ENCODE assay signal across 8 mouse cellular contexts in the genomic region with DNA sequence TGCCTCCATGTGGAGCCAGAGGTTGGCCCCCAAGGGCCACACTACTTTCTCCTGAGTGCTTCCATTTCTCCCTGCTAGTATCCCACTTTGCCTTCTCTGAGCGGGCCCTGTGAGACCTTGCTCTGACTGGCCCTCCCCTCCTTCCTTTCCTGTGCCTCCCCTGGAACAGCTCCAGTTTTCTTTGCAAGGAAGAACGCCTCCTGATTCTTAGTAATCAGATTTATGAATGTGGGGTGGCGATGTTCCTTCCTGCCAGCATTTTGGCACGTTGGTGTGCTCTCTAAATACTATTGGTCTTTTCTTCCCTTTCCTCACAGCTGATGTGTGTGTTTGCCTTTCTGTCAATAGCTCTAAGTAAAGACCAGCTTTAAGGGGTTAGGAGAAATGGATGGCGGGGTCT.
DNase-seq lines count a peak whose midpoint lies in the region; ATAC-seq and TF ChIP-seq lines count a peak whose summit lies in the region.

No protein-coding gene starts in this region.

- H3K4me3 ChIP-seq in layer of hippocampus, adult 2 months, result no peak overlapping the region
- H3K4me3 ChIP-seq in heart, embryonic 16.5 days (ENCODE audit: low read length), result no peak overlapping the region
- no peak overlapping the region for H3K4me3 ChIP-seq in liver, embryonic 12.5 days

- WGBS in heart, embryonic 16.5 days, result 23% methylated on average over 5 of the region's 5 CpGs
- WGBS in liver, embryonic 12.5 days (ENCODE audit: insufficient replicate concordance), result 63% methylated on average over 5 of the region's 5 CpGs

- H3K9me3 ChIP-seq in heart, embryonic 16.5 days (replicated peaks; ENCODE audit: control insufficient read depth, low read length), result no peaks in the 10 kb centered on the region
- H3K9me3 ChIP-seq in liver, embryonic 12.5 days (replicated peaks), result no peaks in the 10 kb centered on the region

- H3K4me2 ChIP-seq in heart, embryonic 16.5 days (ENCODE audit: low read depth, low read length), result peak overlapping the region; percentile 26; the same call in 1 of the 2 replicates
- no peak overlapping the region for H3K4me2 ChIP-seq in liver, embryonic 12.5 days

- no peak overlapping the region for H3K9ac ChIP-seq in heart, embryonic 16.5 days (ENCODE audit: low read length)
- H3K9ac ChIP-seq in liver, embryonic 12.5 days, result no peak overlapping the region

- peaks cover 59% of the 10 kb centered on the region for H3K4me1 ChIP-seq in heart, embryonic 16.5 days (ENCODE audit: control insufficient read depth, insufficient read depth, low read length)
- H3K4me1 ChIP-seq in liver, embryonic 12.5 days, result peaks cover 42% of the 10 kb centered on the region

- no peak for TF ChIP-seq CTCF in layer of hippocampus, adult 2 months (conservative IDR thresholded peaks at IDR 0.05)

- H3K27ac ChIP-seq in layer of hippocampus, adult 2 months, result 0 out of 2 replicates have a peak overlapping the region, but pooled peaks have one; percentile 23
- H3K27ac ChIP-seq in heart, embryonic 16.5 days (ENCODE audit: low read length), result peak overlapping the region; percentile 57
- no peak overlapping the region for H3K27ac ChIP-seq in liver, embryonic 12.5 days

- no peak for ATAC-seq in heart, embryonic 16.5 days (replicated peaks; ENCODE audit: extremely low read depth, insufficient read depth, low FRiP score)
- ATAC-seq in liver, embryonic 12.5 days, result no peak

- peak; percentile 23 to 34 for DNase-seq in layer of hippocampus, adult 2 months (ENCODE audit: low spot score in 2 of 2)
- DNase-seq in layer of hippocampus, postnatal 25 days (ENCODE audit: extremely low spot score in 1 of 2, low spot score in 1 of 2), result no peak
- DNase-seq in adrenal gland, postnatal 10 days, result peak; percentile 72
- DNase-seq in lung, postnatal 25 days (ENCODE audit: low spot score), result peak; percentile 61
- no peak for DNase-seq in urinary bladder, postnatal 10 days (ENCODE audit: low spot score)
- DNase-seq in frontal cortex, postnatal 36 days (ENCODE audit: low spot score in 2 of 2), result no peak

- H3K36me3 ChIP-seq in heart, embryonic 16.5 days (ENCODE audit: control insufficient read depth, insufficient read depth), result no peaks in the 10 kb centered on the region
- H3K36me3 ChIP-seq in liver, embryonic 12.5 days, result no peaks in the 10 kb centered on the region

- no peaks in the 10 kb centered on the region for H3K27me3 ChIP-seq in heart, embryonic 16.5 days (ENCODE audit: control insufficient read depth, insufficient read depth, low read length)
- H3K27me3 ChIP-seq in liver, embryonic 12.5 days (replicated peaks), result no peaks in the 10 kb centered on the region

Comparison
In these comparisons a context has a peak if more than half of its experiments do, and no peak if none do; other contexts are left out.
1. DNase-seq: peak in layer of hippocampus, adult 2 months (2 of 2), adrenal gland, postnatal 10 days (single experiment) and lung, postnatal 25 days (single experiment); none in layer of hippocampus, postnatal 25 days (0 of 2), urinary bladder, postnatal 10 days (single experiment) and frontal cortex, postnatal 36 days (0 of 2).